Mouse (Mus musculus): ENCODE data around the gene Iqce. TPM values are rescaled to one million over a fixed set of nuclear protein-coding genes. Genes with fewer than 3 reads are reported as not detected.

The Iqce gene
- polyA plus RNA-seq, 1 experiment from 2014 or later = 29.7 TPM

DNA sequence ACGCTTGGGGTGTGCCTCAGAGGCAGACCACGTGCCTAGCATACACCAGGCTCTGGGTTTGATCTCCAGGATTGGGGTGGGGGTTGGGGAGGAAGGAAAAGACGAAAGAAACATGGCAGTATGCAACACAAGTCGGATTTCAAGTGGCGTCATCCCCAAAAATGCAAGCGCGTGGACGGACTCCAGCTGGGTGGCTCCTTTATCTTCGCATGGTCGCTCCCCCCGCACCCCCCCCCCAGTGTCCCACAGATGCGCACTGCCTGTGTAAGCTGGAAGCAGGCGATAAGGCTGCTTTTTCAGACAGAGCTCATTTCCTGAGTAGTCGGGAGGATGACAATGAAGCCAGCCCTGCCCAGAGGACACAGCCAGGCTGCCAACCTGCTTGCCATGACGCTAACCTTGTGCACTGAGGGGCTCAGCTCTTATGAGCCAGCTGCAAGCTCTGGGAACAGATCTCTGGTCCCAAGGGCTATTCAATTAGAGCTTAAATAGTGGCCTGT is 57.4 kb downstream of the Iqce start:
- H3K4me2 ChIP-seq (replicated peaks) = no peak overlapping the region
- no peaks in the 10 kb centered on the region for H3K27me3 ChIP-seq
- no peak overlapping the region for H3K4me3 ChIP-seq
- H3K9ac ChIP-seq = no peak overlapping the region
- H3K36me3 ChIP-seq = peaks cover 35% of the 10 kb centered on the region
- WGBS = 80% methylated on average over 15 of the region's 15 CpGs
- H3K4me1 ChIP-seq = peaks cover 76% of the 10 kb centered on the region
- ATAC-seq (ENCODE audit: insufficient number of reproducible peaks, insufficient read depth, low FRiP score, low TSS enrichment) = no peak
- H3K9me3 ChIP-seq = no peaks in the 10 kb centered on the region
- H3K27ac ChIP-seq = 0 out of 2 replicates have a peak overlapping the region, but pooled peaks have one; percentile 2

DNA sequence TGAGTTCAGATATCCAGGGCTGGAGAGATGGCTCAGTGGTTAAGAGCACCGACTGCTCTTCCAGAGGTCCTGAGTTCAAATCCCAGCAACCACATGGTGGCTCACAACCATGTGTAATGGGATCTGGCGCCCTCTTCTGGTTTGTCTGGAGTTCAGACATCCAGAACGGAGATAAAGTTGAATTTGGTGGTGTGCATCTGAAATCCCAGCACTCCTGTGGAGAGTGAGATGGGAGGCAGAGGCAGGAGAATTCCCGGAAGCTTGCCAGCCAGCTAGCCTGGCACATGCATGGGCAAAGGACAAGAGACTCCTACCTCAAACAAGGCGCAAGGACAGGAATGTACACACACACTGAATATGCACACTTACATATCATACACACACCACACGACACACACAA is 57.9 kb downstream of the Iqce start:
- H3K27me3 ChIP-seq = no peaks in the 10 kb centered on the region
- H3K4me3 ChIP-seq = no peak overlapping the region
- no peak overlapping the region for H3K27ac ChIP-seq
- H3K36me3 ChIP-seq = peaks cover 40% of the 10 kb centered on the region
- peaks cover 71% of the 10 kb centered on the region for H3K4me1 ChIP-seq
- no peak overlapping the region for H3K4me2 ChIP-seq (replicated peaks)
- H3K9me3 ChIP-seq = no peaks in the 10 kb centered on the region
- no peak for ATAC-seq (ENCODE audit: insufficient number of reproducible peaks, insufficient read depth, low FRiP score, low TSS enrichment)
- 87% methylated on average over 6 of the region's 6 CpGs for WGBS
- H3K9ac ChIP-seq = no peak overlapping the region

DNA sequence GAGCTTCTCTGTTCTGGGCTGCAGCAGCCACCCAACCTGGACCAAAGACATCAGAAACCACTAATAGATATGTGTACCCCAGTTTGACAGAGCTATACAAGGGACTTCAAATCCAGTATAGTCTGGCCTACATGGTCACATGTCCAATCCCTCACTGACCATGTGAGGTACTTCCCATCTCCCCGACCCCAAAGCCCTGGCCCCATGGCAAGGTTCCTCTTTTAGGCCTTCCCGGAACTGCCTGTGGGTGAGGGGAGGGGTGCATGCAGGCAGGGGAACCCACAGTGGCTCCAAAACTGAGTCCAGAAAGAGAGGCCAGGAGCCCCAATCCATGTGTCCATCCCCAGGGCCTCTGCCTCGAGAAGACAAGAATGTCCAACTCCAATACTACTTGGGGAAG is 60.1 kb downstream of the Iqce start:
- Histone ChIP-seq H3K27me3 (no peaks in the 10 kb centered on the region), H3K9ac (peak overlapping the region; percentile 35), H3K36me3 (peaks cover 59% of the 10 kb centered on the region)

DNA sequence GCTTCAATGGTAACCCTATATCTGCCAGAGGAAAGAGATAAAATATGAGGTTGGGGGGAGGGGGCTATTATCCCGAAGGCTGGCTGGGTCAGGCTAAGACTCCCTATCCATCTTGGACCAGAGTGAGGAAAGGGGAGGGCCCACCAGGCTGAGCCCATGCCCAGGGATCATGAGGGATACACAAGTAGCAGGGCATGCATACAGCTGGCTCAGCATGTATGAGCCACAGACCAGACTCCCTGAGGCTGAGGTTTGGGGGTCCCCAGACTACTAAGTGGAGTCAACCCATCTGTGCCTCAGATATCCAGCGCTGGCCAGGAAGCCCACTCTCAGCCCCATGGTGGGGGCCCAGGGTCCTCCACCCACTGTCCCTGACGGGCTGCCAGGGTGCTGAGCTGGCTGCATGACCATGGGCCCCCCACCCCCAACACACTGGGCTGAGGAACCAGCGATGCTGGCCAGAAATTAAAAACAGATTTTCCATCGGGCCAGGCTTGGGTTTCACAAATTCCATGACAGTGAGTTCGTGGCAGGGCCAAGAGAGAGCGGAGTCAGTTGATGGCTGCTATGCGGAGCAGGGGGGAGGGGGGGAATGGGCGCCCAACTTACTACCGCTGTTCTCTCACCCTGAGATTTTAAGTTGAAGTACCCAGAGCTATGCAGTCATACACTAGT is 60.8 kb downstream of the Iqce start:
- Histone ChIP-seq H3K9me3 (no peaks in the 10 kb centered on the region), H3K27me3 (no peaks in the 10 kb centered on the region), H3K27ac (peak overlapping the region; percentile 91), H3K4me1 (peaks cover 58% of the 10 kb centered on the region), H3K9ac (peak overlapping the region; percentile 35), H3K4me2 (replicated peaks) (peak overlapping the region; percentile 43), H3K4me3 (no peak overlapping the region), H3K36me3 (peaks cover 63% of the 10 kb centered on the region)
- WGBS = 23% methylated on average over 10 of the region's 10 CpGs
- peak; percentile 83 for ATAC-seq (ENCODE audit: insufficient number of reproducible peaks, insufficient read depth, low FRiP score, low TSS enrichment)

More for the DNA sequence above, 60.1 kb downstream of the Iqce start:
- no peak for ATAC-seq (ENCODE audit: insufficient number of reproducible peaks, insufficient read depth, low FRiP score, low TSS enrichment)
- peaks cover 64% of the 10 kb centered on the region for H3K4me1 ChIP-seq
- peak overlapping the region; percentile 43 for H3K4me2 ChIP-seq (replicated peaks)
- H3K27ac ChIP-seq = peak overlapping the region; percentile 91
- 34% methylated on average over 3 of the region's 3 CpGs for whole genome bisulfite sequencing
- no peak overlapping the region for H3K4me3 ChIP-seq
- H3K9me3 ChIP-seq = no peaks in the 10 kb centered on the region

DNA sequence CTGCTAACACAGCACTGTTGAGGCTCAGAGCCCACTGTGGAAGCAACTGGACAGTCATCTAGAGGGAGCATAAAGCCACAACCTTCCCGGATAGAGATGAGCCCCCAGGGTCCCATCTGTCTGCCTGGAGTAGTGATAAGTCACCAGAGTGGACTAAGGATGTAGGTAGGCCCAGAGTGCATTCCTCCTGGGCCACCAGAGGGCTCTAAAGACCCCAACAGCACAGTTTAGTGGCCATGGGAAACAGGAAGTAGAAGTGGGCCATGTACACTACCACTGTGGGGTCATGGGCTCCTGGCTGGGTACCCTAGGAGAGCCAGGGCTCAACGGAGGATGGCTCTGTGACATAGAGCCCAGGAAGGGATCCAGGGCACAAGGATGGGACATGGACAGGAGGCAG is 61.4 kb downstream of the Iqce start:
- H3K4me1 ChIP-seq = peaks cover 52% of the 10 kb centered on the region
- 69% methylated on average over 2 of the region's 2 CpGs for WGBS

DNA sequence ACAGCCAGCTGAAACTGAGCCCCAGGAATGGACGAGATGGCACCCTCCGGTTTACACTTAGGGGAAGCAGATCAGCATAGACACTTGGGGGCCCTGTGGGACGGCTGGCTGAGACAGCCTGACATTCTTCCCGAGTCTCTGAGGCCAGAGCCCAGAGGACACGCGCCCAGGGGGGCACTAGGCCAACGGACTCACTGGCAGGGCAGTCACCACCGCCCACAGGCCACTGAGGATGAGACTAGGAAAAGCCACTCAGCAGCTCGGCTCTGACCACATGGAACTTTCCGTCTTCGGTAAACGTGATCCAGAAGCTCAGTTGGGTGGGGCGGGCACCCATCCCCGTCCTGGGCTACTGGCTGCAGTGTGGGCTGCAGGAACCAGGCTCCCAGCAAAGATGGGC is 62.3 kb downstream of the Iqce start:
- H3K4me2 ChIP-seq (replicated peaks) = no peak overlapping the region
- no peaks in the 10 kb centered on the region for H3K9me3 ChIP-seq
- peaks cover 42% of the 10 kb centered on the region for H3K4me1 ChIP-seq
- ATAC-seq (ENCODE audit: insufficient number of reproducible peaks, insufficient read depth, low FRiP score, low TSS enrichment) = no peak
- 78% methylated on average over 14 of the region's 14 CpGs for WGBS
- H3K27me3 ChIP-seq = no peaks in the 10 kb centered on the region
- H3K9ac ChIP-seq = no peak overlapping the region
- H3K4me3 ChIP-seq = no peak overlapping the region
- H3K36me3 ChIP-seq = peaks cover 63% of the 10 kb centered on the region
- H3K27ac ChIP-seq = peak overlapping the region; percentile 91; the same call in 1 of the 2 replicates

More for the DNA sequence above, 61.4 kb downstream of the Iqce start:
- Histone ChIP-seq H3K4me3 (no peak overlapping the region), H3K4me2 (replicated peaks) (peak overlapping the region; percentile 43), H3K27ac (peak overlapping the region; percentile 91), H3K9ac (no peak overlapping the region), H3K36me3 (peaks cover 63% of the 10 kb centered on the region), H3K27me3 (no peaks in the 10 kb centered on the region), H3K9me3 (no peaks in the 10 kb centered on the region)
- 0 out of 2 replicates have a peak, but pooled peaks have one; percentile 8 for ATAC-seq (ENCODE audit: insufficient number of reproducible peaks, insufficient read depth, low FRiP score, low TSS enrichment)

DNA sequence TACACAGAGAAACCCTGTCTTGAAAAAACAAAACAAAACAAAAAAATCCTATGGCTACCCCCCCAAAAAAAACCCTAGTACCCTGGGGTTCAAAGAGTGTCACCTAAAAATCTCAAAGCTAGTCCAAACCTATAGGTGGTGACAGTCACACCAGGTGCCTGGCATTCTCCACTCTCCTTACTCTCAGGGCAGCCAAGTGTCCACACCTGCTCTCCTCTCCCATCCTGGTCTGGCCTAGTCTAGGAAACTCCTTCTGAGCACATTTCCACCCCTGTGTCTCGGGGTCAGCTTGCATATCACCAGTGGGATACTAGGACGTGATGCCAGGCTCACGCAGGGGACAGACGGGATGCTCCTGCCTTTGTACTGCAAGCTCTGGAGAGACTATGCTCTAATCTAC is 62.9 kb downstream of the Iqce start:
- ATAC-seq (ENCODE audit: insufficient number of reproducible peaks, insufficient read depth, low FRiP score, low TSS enrichment) = no peak
- H3K9ac ChIP-seq = no peak overlapping the region
- no peaks in the 10 kb centered on the region for H3K9me3 ChIP-seq
- no peak overlapping the region for H3K4me3 ChIP-seq
- no peaks in the 10 kb centered on the region for H3K27me3 ChIP-seq
- H3K4me1 ChIP-seq = peaks cover 39% of the 10 kb centered on the region
- peaks cover 63% of the 10 kb centered on the region for H3K36me3 ChIP-seq
- H3K4me2 ChIP-seq (replicated peaks) = no peak overlapping the region
- 0 out of 2 replicates have a peak overlapping the region, but pooled peaks have one; percentile 91 for H3K27ac ChIP-seq
- WGBS = 86% methylated on average over 4 of the region's 4 CpGs

- ATAC-seq (ENCODE audit: insufficient number of reproducible peaks, insufficient read depth, low FRiP score, low TSS enrichment) = no peak
- Histone ChIP-seq H3K9me3 (no peaks in the 10 kb centered on the region), H3K27ac (no peak overlapping the region), H3K4me2 (replicated peaks) (no peak overlapping the region), H3K27me3 (no peaks in the 10 kb centered on the region), H3K36me3 (peaks cover 63% of the 10 kb centered on the region), H3K4me3 (no peak overlapping the region), H3K9ac (no peak overlapping the region), H3K4me1 (peaks cover 35% of the 10 kb centered on the region)
- 93% methylated on average over 6 of the region's 6 CpGs for WGBS
Observed at GRCm38 (mm10) chr5:140638484-140638883, 63.7 kb downstream of the Iqce start.

DNA sequence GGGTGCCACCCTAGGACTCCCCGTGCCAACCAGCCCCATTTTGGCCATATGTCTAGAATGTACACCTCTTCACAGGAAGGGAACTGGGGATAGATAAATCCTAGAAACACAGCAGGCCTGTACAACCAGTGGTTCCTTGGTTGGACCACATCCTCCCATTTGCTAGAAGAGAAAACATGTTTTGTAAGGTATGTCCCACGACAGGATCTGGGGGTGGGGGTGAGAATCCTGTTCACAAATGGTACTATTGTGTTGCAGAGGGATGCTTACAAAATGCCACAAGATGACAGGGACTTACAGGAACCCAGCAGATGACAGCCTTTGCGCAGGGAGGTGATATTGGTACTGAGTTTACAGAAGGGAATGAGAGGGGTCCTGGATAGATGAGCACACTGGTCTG is 64.2 kb downstream of the Iqce start:
- peaks cover 68% of the 10 kb centered on the region for H3K36me3 ChIP-seq
- 89% methylated on average over 3 of the region's 3 CpGs for WGBS
- H3K27me3 ChIP-seq = no peaks in the 10 kb centered on the region
- ATAC-seq (ENCODE audit: insufficient number of reproducible peaks, insufficient read depth, low FRiP score, low TSS enrichment) = no peak
- H3K27ac ChIP-seq = 0 out of 2 replicates have a peak overlapping the region, but pooled peaks have one; percentile 61
- H3K4me3 ChIP-seq = no peak overlapping the region
- H3K9me3 ChIP-seq = no peaks in the 10 kb centered on the region
- peaks cover 31% of the 10 kb centered on the region for H3K4me1 ChIP-seq
- no peak overlapping the region for H3K9ac ChIP-seq
- no peak overlapping the region for H3K4me2 ChIP-seq (replicated peaks)

DNA sequence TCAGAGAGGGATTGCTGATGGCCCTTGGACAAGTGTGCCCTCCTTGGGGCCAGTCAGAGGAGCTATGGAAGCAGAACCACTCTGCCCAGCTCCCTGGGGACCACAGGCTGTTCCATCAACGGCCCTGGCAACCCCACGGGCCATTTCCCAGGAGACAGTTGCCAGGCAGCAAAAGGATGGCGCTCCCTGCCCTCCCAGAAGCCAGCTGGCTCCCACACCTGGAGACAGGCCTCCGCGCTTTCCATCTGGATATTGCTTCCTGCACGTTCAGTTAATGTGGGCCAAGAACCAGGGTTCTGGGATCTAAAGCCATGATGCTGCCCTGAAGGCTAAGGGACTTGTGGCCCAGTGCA is 65.1 kb downstream of the Iqce start:
- WGBS = 91% methylated on average over 6 of the region's 6 CpGs
- no peak for ATAC-seq (ENCODE audit: insufficient number of reproducible peaks, insufficient read depth, low FRiP score, low TSS enrichment)
- Histone ChIP-seq H3K9ac (no peak overlapping the region), H3K4me1 (peaks cover 21% of the 10 kb centered on the region), H3K4me2 (replicated peaks) (no peak overlapping the region), H3K4me3 (no peak overlapping the region), H3K9me3 (no peaks in the 10 kb centered on the region), H3K27me3 (no peaks in the 10 kb centered on the region), H3K36me3 (peaks cover 78% of the 10 kb centered on the region), H3K27ac (peak overlapping the region; percentile 61)

- H3K27ac ChIP-seq = no peak overlapping the region; the same call in 1 of the 2 replicates
- H3K4me2 ChIP-seq (replicated peaks) = no peak overlapping the region
- H3K27me3 ChIP-seq = no peaks in the 10 kb centered on the region
- no peaks in the 10 kb centered on the region for H3K9me3 ChIP-seq
- no peak for ATAC-seq (ENCODE audit: insufficient number of reproducible peaks, insufficient read depth, low FRiP score, low TSS enrichment)
- 85% methylated on average over 7 of the region's 7 CpGs for WGBS
- no peak overlapping the region for H3K9ac ChIP-seq
- H3K36me3 ChIP-seq = peaks cover 83% of the 10 kb centered on the region
- peaks cover 16% of the 10 kb centered on the region for H3K4me1 ChIP-seq
- no peak overlapping the region for H3K4me3 ChIP-seq
Observed at GRCm38 (mm10) chr5:140636316-140637057, 65.7 kb downstream of the Iqce start.
